Mouse (Mus musculus) lung, embryonic 14.5 days (tissue): Measurements from ENCODE around the gene Slf2. TPM values are rescaled to one million over a fixed set of nuclear protein-coding genes. Genes with fewer than 3 reads are reported as not detected.

ENCODE experiments used
- ATAC-seq: fragments of 200-750 bp; cut with Nextera tagmentation; 2 replicates; pipeline ENCODE4 v1.8.0; 2017; ENCODE audit warnings: mild to moderate bottlenecking, moderate TSS enrichment, moderate library complexity; ENCODE audit not compliant: insufficient read depth
- DNase-seq: peaks from one replicate; pipeline ENCODE4 v3.0.0-alpha.2; 2015
- H3K27ac ChIP-seq: fragments of 300-500 bp; sonication (generic); 2 replicates; pipeline ENCODE4 v1.5.1; 2014; ENCODE audit warnings: low read depth, mild to moderate bottlenecking, moderate library complexity
- H3K27me3 ChIP-seq: fragments of 300-500 bp; sonication (generic); 2 replicates; pipeline ENCODE4 v1.6.1; 2014; ENCODE audit warnings: low read length, control low read depth; ENCODE audit not compliant: insufficient read depth
- H3K36me3 ChIP-seq: fragments of 300-500 bp; sonication (generic); 2 replicates; pipeline ENCODE4 v1.6.1; 2014; ENCODE audit warnings: control low read depth; ENCODE audit not compliant: insufficient read depth
- H3K4me1 ChIP-seq: fragments of 300-500 bp; sonication (generic); 2 replicates; pipeline ENCODE4 v1.6.1; 2014; ENCODE audit warnings: antibody characterized with exemption, control low read depth; ENCODE audit not compliant: insufficient read depth
- H3K4me2 ChIP-seq: fragments of 300-500 bp; sonication (generic); 2 replicates; pipeline ENCODE4 v1.6.1; 2014; ENCODE audit warnings: mild to moderate bottlenecking
- H3K4me3 ChIP-seq: fragments of 300-500 bp; sonication (generic); 2 replicates; pipeline ENCODE4 v1.5.1; 2014; ENCODE audit warnings: low read depth, low read length
- H3K9ac ChIP-seq: fragments of 300-500 bp; sonication (generic); 2 replicates; pipeline ENCODE4 v1.6.1; 2014
- H3K9me3 ChIP-seq: fragments of 300-500 bp; sonication (generic); 2 replicates; pipeline ENCODE4 v1.6.1; 2016; ENCODE audit warnings: low read depth, low read length, control low read depth
- CTCF ChIP-seq: IDR thresholded peaks from 2 replicates; pipeline ENCODE4 v1.5.1; 2016; ENCODE audit warnings: antibody characterized with exemption, low read depth
- WGBS: fragments of 180-500 bp; shearing (Covaris S2); extraction: QIAGEN DNeasy Blood & Tissue Kit; methylation state at CpG from one replicate; pipeline ENCODE4 v1.1.7; 2014; 5-methylcytosine and 5-hydroxymethylcytosine counted together
- polyA plus RNA-seq: library from polyadenylated mRNA; unstranded; fragments of >200 nt; fragmentation: Nextera tagmentation; extraction: Ambion mirVana; gene quantifications from 2 replicates; pipeline ENCODE4 v1.2.1, GENCODE M21; 2014

Slf2 gene
- polyA plus RNA-seq, 1 experiment from 2014 or later, result 43.9 TPM

GRCm38 (mm10) chr19:45020348-45020747 is 89.4 kb downstream of the Slf2 start:
- no peak for ATAC-seq

DNA sequence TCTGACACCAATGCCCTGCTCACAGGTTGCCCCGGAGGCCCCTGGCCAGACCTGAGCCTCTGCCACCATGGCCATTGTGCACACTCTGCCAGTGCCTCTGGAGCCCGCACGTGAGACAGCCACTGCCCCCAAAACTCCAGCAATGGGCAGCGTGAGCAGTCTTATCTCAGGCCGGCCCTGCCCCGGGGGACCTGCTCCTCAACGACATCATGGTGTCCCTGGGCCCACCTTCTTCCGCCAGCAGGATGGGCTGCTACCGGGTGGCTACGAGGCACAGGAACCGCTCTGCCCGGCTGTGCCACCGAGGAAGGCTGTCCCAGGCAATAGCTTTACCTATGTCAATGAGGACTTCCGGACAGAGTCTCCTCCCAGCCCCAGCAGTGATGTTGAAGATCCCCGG is 90.4 kb downstream of the Slf2 start:
- DNase-seq, result no peak
- Histone ChIP-seq H3K4me2 (no peak overlapping the region), H3K4me1 (peaks cover 25% of the 10 kb centered on the region), H3K9me3 (no peaks in the 10 kb centered on the region), H3K36me3 (peaks cover 54% of the 10 kb centered on the region), H3K27ac (no peak overlapping the region), H3K9ac (no peak overlapping the region; the same call in 1 of the 2 replicates), H3K27me3 (no peaks in the 10 kb centered on the region), H3K4me3 (no peak overlapping the region)
- 84% methylated on average over 15 of the region's 15 CpGs for WGBS
- TF ChIP-seq CTCF, result no peak
- no peak for ATAC-seq

More at GRCm38 (mm10) chr19:45020348-45020747, 89.4 kb downstream of the Slf2 start:
- Histone ChIP-seq H3K9me3 (no peaks in the 10 kb centered on the region), H3K27me3 (no peaks in the 10 kb centered on the region), H3K4me1 (peaks cover 25% of the 10 kb centered on the region), H3K4me2 (peak overlapping the region; percentile 97), H3K27ac (no peak overlapping the region), H3K9ac (0 out of 2 replicates have a peak overlapping the region, but pooled peaks have one; percentile 23), H3K36me3 (peaks cover 44% of the 10 kb centered on the region), H3K4me3 (peak overlapping the region; percentile 6; the same call in 1 of the 2 replicates)
- 51% methylated on average over 6 of the region's 6 CpGs for WGBS
- no peak for TF ChIP-seq CTCF
- peak; percentile 60 for DNase-seq

GRCm38 (mm10) chr19:45023993-45024392 is 93.0 kb downstream of the Slf2 start:
- Histone ChIP-seq H3K4me2 (no peak overlapping the region), H3K4me1 (peaks cover 23% of the 10 kb centered on the region), H3K9me3 (no peaks in the 10 kb centered on the region), H3K36me3 (peaks cover 76% of the 10 kb centered on the region), H3K27me3 (no peaks in the 10 kb centered on the region), H3K9ac (no peak overlapping the region), H3K27ac (no peak overlapping the region), H3K4me3 (no peak overlapping the region)
- DNase-seq, result no peak
- no peak for ATAC-seq
- WGBS, result 75% methylated on average over 11 of the region's 11 CpGs
- TF ChIP-seq CTCF, result no peak

DNA sequence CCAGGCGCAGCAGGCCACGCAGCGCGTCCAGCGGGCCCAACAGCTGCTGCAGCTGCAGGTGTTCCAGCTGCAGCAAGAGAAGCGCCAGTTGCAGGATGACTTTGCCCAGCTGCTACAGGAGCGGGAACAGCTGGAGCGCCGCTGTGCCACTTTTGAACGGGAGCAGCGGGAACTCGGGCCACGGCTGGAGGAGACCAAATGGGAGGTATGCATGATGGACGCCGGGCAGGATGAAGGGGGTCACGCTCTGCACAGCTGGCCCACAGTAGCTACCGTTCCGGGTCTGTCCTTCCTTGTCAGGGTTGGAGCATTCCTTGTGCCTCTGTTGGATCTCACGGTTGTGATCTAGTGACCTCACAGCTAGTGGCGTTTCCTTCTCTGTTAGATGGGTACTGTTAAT is 93.8 kb downstream of the Slf2 start:
- no peak overlapping the region for H3K9ac ChIP-seq
- DNase-seq, result peak; percentile 39
- H3K4me3 ChIP-seq, result no peak overlapping the region
- no peak for ATAC-seq
- no peak for TF ChIP-seq CTCF
- H3K27ac ChIP-seq, result no peak overlapping the region
- H3K4me2 ChIP-seq, result no peak overlapping the region
- peaks cover 74% of the 10 kb centered on the region for H3K36me3 ChIP-seq
- no peaks in the 10 kb centered on the region for H3K27me3 ChIP-seq
- 83% methylated on average over 20 of the region's 20 CpGs for WGBS
- H3K4me1 ChIP-seq, result peaks cover 16% of the 10 kb centered on the region
- no peaks in the 10 kb centered on the region for H3K9me3 ChIP-seq

- no peak for DNase-seq
- Histone ChIP-seq H3K9me3 (no peaks in the 10 kb centered on the region), H3K27me3 (no peaks in the 10 kb centered on the region), H3K9ac (no peak overlapping the region), H3K27ac (no peak overlapping the region), H3K4me1 (peaks cover 4% of the 10 kb centered on the region; the same call in 1 of the 2 replicates), H3K4me2 (no peak overlapping the region), H3K4me3 (no peak overlapping the region), H3K36me3 (peaks cover 73% of the 10 kb centered on the region)
- ATAC-seq, result no peak
- no peak for TF ChIP-seq CTCF
- WGBS, result 86% methylated on average over 37 of the region's 37 CpGs
Measured at GRCm38 (mm10) chr19:45025937-45026568, 95.1 kb downstream of the Slf2 start.

- DNase-seq (no peak), ATAC-seq (no peak)
- no peak for TF ChIP-seq CTCF
- Histone ChIP-seq H3K4me3 (no peak overlapping the region), H3K27ac (no peak overlapping the region; the same call in 1 of the 2 replicates), H3K36me3 (peaks cover 62% of the 10 kb centered on the region), H3K27me3 (no peaks in the 10 kb centered on the region), H3K9ac (no peak overlapping the region), H3K4me2 (no peak overlapping the region), H3K9me3 (no peaks in the 10 kb centered on the region), H3K4me1 (0 out of 2 replicates have a peak, but pooled peaks cover 3% of the 10 kb centered on the region)
- WGBS, result 66% methylated on average over 6 of the region's 6 CpGs
Measured at GRCm38 (mm10) chr19:45026958-45027670, 96.2 kb downstream of the Slf2 start.

- H3K9me3 ChIP-seq, result no peaks in the 10 kb centered on the region
- H3K27ac ChIP-seq, result no peak overlapping the region
- no peak overlapping the region for H3K9ac ChIP-seq
- ATAC-seq (no peak), DNase-seq (no peak)
- H3K4me2 ChIP-seq, result no peak overlapping the region
- peaks cover 55% of the 10 kb centered on the region for H3K36me3 ChIP-seq
- no peak for TF ChIP-seq CTCF
- H3K4me1 ChIP-seq, result 0 out of 2 replicates have a peak, but pooled peaks cover 6% of the 10 kb centered on the region
- WGBS, result 85% methylated on average over 6 of the region's 6 CpGs
- H3K27me3 ChIP-seq, result no peaks in the 10 kb centered on the region
- H3K4me3 ChIP-seq, result no peak overlapping the region
Measured at GRCm38 (mm10) chr19:45027848-45028247, 96.9 kb downstream of the Slf2 start.
